Mouse (Mus musculus): ENCODE results near the gene Gm20388.
"Not testable (repeated sequence)": the region's sequence is repeated elsewhere in the genome, so short reads cannot be mapped to it uniquely, and the experiment has no call there.

Gm20388 gene

GRCm38 (mm10) chr8:123625717-123626116 is 3715.1 kb downstream of the Gm20388 start:
- DNase-seq: peak in 1 of 2 experiments; percentile 1

GRCm38 (mm10) chr8:123627410-123628147 is 3716.9 kb downstream of the Gm20388 start:
- DNase-seq: peak in 1 of 2 experiments; percentile 10

- peak; percentile 73 to 80 for DNase-seq
Measured at GRCm38 (mm10) chr8:123628253-123628967, 3717.8 kb downstream of the Gm20388 start.

GRCm38 (mm10) chr8:123628968-123629755 is 3718.5 kb downstream of the Gm20388 start:
- DNase-seq: peak; percentile 85 to 89

- DNase-seq: peak in 1 of 2 experiments; percentile 1
Measured at GRCm38 (mm10) chr8:123630058-123630457, 3719.4 kb downstream of the Gm20388 start.

GRCm38 (mm10) chr8:123630841-123631251 is 3720.2 kb downstream of the Gm20388 start:
- peak in 1 of 2 experiments; percentile 1 for DNase-seq

- DNase-seq: not testable (repeated sequence)
Measured at GRCm38 (mm10) chr8:123631746-123632145, 3721.1 kb downstream of the Gm20388 start.

GRCm38 (mm10) chr8:123632257-123632656 is 3721.6 kb downstream of the Gm20388 start:
- DNase-seq: peak in 1 of 2 experiments; percentile 1

GRCm38 (mm10) chr8:123633801-123634200 is 3723.2 kb downstream of the Gm20388 start:
- no peak for DNase-seq

GRCm38 (mm10) chr8:123634395-123635131 is 3723.9 kb downstream of the Gm20388 start:
- DNase-seq: no peak

GRCm38 (mm10) chr8:123635671-123636070 is 3725.0 kb downstream of the Gm20388 start:
- no peak for DNase-seq

GRCm38 (mm10) chr8:123643330-123644051 is 3732.8 kb downstream of the Gm20388 start:
- peak; percentile 83 to 85 for DNase-seq

GRCm38 (mm10) chr8:123645229-123645628 is 3734.6 kb downstream of the Gm20388 start:
- peak; percentile 27 to 39 for DNase-seq

GRCm38 (mm10) chr8:123648245-123649170 is 3737.9 kb downstream of the Gm20388 start:
- no peak for DNase-seq

GRCm38 (mm10) chr8:123649483-123649882 is 3738.8 kb downstream of the Gm20388 start:
- no peak for DNase-seq

GRCm38 (mm10) chr8:123651390-123652098 is 3740.9 kb downstream of the Gm20388 start:
- DNase-seq: no peak

GRCm38 (mm10) chr8:123652641-123653040 is 3742.0 kb downstream of the Gm20388 start:
- DNase-seq: peak; percentile 27 to 47

GRCm38 (mm10) chr8:123653308-123653993 is 3742.8 kb downstream of the Gm20388 start, which contains the start of gene Rhou:
TSS of gene Rhou (plus strand) at chr8:123653929.
- peak; percentile 98 for DNase-seq

- DNase-seq: peak; percentile 71 to 80
Measured at GRCm38 (mm10) chr8:123653994-123654569, 3743.4 kb downstream of the Gm20388 start.
